Mouse (Mus musculus): ENCODE results near the gene Gorasp1.
A peak's percentile ranks its signal among the peaks of the same experiment; 100 is the strongest.

GRCm38 (mm10) chr9:119983585-119984535 lies 46.5 kb upstream of the Gorasp1 start:
- TF ChIP-seq POLR2A (IDR thresholded peaks at IDR 0.05; ENCODE audit: insufficient read length, low read depth) (peak; percentile 97), SRF (IDR thresholded peaks at IDR 0.05; ENCODE audit: control insufficient read depth, insufficient read length, low read depth) (no peak), CEBPB (IDR thresholded peaks at IDR 0.05; ENCODE audit: insufficient read depth, poor library complexity, severe bottlenecking) (no peak), POLR2AphosphoS2 (IDR thresholded peaks at IDR 0.05; ENCODE audit: insufficient read length, low read depth) (peak; percentile 92), MAX (IDR thresholded peaks at IDR 0.05; ENCODE audit: low read depth) (no peak), TCF3 (IDR thresholded peaks at IDR 0.05; ENCODE audit: insufficient read length, low read depth) (no peak), E2F4 (IDR thresholded peaks at IDR 0.05; ENCODE audit: insufficient read depth) (no peak), USF1 (IDR thresholded peaks at IDR 0.05; ENCODE audit: low read depth) (no peak), MYOD1 (IDR thresholded peaks at IDR 0.05; ENCODE audit: control insufficient read depth in 1 of 3, insufficient read length in 2 of 3, low read depth in 2 of 3) (peak in 1 of 3 experiments; percentile 29), MYOG (IDR thresholded peaks at IDR 0.05; ENCODE audit: control insufficient read depth in 1 of 3, insufficient read depth in 1 of 3, insufficient read length in 2 of 3, low read depth in 2 of 3) (peak in 1 of 3 experiments; percentile 4), REST (IDR thresholded peaks at IDR 0.05; ENCODE audit: insufficient read depth, insufficient read length) (no peak), TCF12 (IDR thresholded peaks at IDR 0.05; ENCODE audit: insufficient read depth, poor library complexity, severe bottlenecking) (no peak)
